In the genomic region with DNA sequence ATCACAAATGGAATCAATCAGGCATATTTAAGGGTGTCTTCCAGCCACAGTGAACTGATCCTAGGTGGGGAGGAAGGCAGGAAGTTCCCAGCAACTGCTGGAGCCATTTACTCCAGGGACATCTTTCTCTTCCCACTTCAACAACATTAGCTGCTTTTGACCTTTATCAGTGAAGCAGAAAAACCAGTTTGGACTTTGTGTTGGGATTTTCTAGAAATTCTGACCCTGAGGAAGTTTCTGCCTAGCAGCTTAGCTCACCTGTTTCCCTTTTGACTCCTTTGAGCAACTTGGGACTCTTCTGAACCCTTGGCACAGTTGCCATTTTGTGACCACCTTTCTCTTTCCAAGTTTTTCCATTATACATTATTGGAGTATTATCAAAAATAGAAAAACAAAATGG, we compare ENCODE assay signal across 19 mouse cellular contexts.
"Had no signal": no experiment of that assay in that cellular context is flagged by ENCODE, and none has a peak within 500 bp of the region (broad histone marks: within the 10 kb centered on the region; RNA-seq: fewer than 3 reads in every experiment).

No protein-coding gene starts in this region.

- H3K9me3 ChIP-seq: midbrain, embryonic 10.5 days; midbrain, embryonic 12.5 days; neural tube, embryonic 15.5 days had no signal

- H3K4me1 ChIP-seq: midbrain, embryonic 10.5 days; midbrain, embryonic 12.5 days; neural tube, embryonic 13.5 days had no signal

- ATAC-seq: midbrain, embryonic 16.5 days had no signal

- DNase-seq: lung, adult 18-20 months; lung, embryonic 14.5 days; lung, postnatal 10 days; lung, postnatal 4 days; midbrain, embryonic 14.5 days; retina, postnatal 1 day; right cerebral cortex, adult 18-20 months; right cerebral cortex, postnatal 25 days; right cerebral cortex, postnatal 4 days; spleen, adult 18-20 months; thymus, adult 18-20 months; thymus, postnatal 14 days; thymus, postnatal 36 days had no signal

- H3K4me2 ChIP-seq: lung, embryonic 14.5 days; midbrain, embryonic 12.5 days; neural tube, embryonic 13.5 days; neural tube, embryonic 15.5 days had no signal

- H3K4me3 ChIP-seq: midbrain, embryonic 10.5 days; midbrain, embryonic 12.5 days; myocyte; neural tube, embryonic 13.5 days; neural tube, embryonic 15.5 days had no signal

- H3K36me3 ChIP-seq: midbrain, embryonic 10.5 days; midbrain, embryonic 12.5 days; neural tube, embryonic 13.5 days; neural tube, embryonic 15.5 days had no signal

- H3K27ac ChIP-seq: midbrain, embryonic 10.5 days; midbrain, embryonic 12.5 days; neural tube, embryonic 13.5 days; neural tube, embryonic 15.5 days had no signal

- H3K27me3 ChIP-seq: midbrain, embryonic 12.5 days; neural tube, embryonic 13.5 days; neural tube, embryonic 15.5 days had no signal

- H3K9ac ChIP-seq: lung, embryonic 14.5 days; midbrain, embryonic 12.5 days; neural tube, embryonic 13.5 days; neural tube, embryonic 15.5 days had no signal
